Mouse (Mus musculus) liver, embryonic 16.5 days (tissue): Measurements from ENCODE around the gene Ryr2. TPM values are rescaled to one million over a fixed set of nuclear protein-coding genes. Genes with fewer than 3 reads are reported as not detected.
"Not testable (repeated sequence)": the region's sequence is repeated elsewhere in the genome, so short reads cannot be mapped to it uniquely, and the experiment has no call there.

Experiments used
- ATAC-seq: fragments of 200-750 bp; cut with Nextera tagmentation; 2 replicates; pipeline ENCODE4 v1.8.0; 2017; ENCODE audit warnings: low read depth, mild to moderate bottlenecking, moderate number of reproducible peaks, moderate library complexity
- H3K27ac ChIP-seq: fragments of 300-500 bp; sonication (generic); 2 replicates; pipeline ENCODE4 v1.5.1; 2014; ENCODE audit warnings: mild to moderate bottlenecking, low read length
- H3K27me3 ChIP-seq: fragments of 300-500 bp; sonication (generic); 2 replicates; pipeline ENCODE4 v1.6.1; 2014; ENCODE audit warnings: low read depth, low read length, mixed read lengths; ENCODE audit not compliant: control insufficient read depth, insufficient read depth
- H3K36me3 ChIP-seq: fragments of 300-500 bp; sonication (generic); 2 replicates; pipeline ENCODE4 v1.6.1; 2014; ENCODE audit warnings: mild to moderate bottlenecking; ENCODE audit not compliant: control insufficient read depth, insufficient read depth
- H3K4me1 ChIP-seq: fragments of 300-500 bp; sonication (generic); 2 replicates; pipeline ENCODE4 v1.6.1; 2014; ENCODE audit warnings: low read depth, low read length, mixed read lengths; ENCODE audit not compliant: control insufficient read depth
- H3K4me2 ChIP-seq: fragments of 300-500 bp; sonication (generic); 2 replicates; pipeline ENCODE4 v1.6.1; 2014; ENCODE audit warnings: low read depth, low read length, mixed read lengths
- H3K4me3 ChIP-seq: fragments of 300-500 bp; sonication (generic); 2 replicates; pipeline ENCODE4 v1.5.1; 2014; ENCODE audit warnings: low read depth, mild to moderate bottlenecking, low read length
- H3K9ac ChIP-seq: fragments of 300-500 bp; sonication (generic); 2 replicates; pipeline ENCODE4 v1.6.1; 2014; ENCODE audit warnings: low read depth, low read length
- H3K9me3 ChIP-seq: fragments of 300-500 bp; sonication (generic); replicated peaks from 2 replicates; pipeline ENCODE4 v1.6.1; 2016; ENCODE audit warnings: low read length; ENCODE audit not compliant: control insufficient read depth
- WGBS: fragments of 180-500 bp; shearing (Covaris S2); extraction: QIAGEN DNeasy Blood & Tissue Kit; methylation state at CpG from one replicate; pipeline ENCODE4 v1.1.7; 2014; ENCODE audit not compliant: insufficient replicate concordance; 5-methylcytosine and 5-hydroxymethylcytosine counted together
- polyA plus RNA-seq: library from polyadenylated mRNA; unstranded; fragments of >200 nt; fragmentation: Nextera tagmentation; extraction: Ambion mirVana; gene quantifications from 2 replicates; pipeline ENCODE4 v1.2.1, GENCODE M21; 2015

Gene Ryr2
- polyA plus RNA-seq, 1 experiment from 2014 or later = 0.24 TPM

DNA sequence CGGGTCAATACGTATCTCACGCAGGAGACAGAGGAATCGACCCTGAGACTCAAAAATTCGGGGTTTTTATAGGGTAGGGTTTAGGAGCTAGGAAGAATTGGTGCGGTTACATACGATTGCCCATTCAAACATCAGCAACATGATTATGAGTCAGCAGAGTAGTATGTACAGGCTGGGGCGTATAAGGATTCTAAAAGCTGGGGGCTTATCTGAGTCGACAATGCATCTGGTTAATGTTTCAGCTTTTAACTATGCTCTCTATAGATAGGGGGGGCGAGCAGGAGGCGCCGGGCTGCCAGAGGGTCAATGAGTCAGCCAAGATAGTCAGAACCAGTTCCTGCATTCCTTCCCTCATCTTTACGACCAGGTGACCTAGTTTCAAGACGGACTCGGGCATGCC lies 557.6 kb downstream of the Ryr2 start:
- not testable (repeated sequence) for H3K4me2 ChIP-seq, H3K27me3 ChIP-seq, H3K27ac ChIP-seq, H3K9me3 ChIP-seq, H3K36me3 ChIP-seq, H3K9ac ChIP-seq, H3K4me1 ChIP-seq, H3K4me3 ChIP-seq, ATAC-seq
- WGBS = 47% methylated on average over 15 of the region's 15 CpGs

DNA sequence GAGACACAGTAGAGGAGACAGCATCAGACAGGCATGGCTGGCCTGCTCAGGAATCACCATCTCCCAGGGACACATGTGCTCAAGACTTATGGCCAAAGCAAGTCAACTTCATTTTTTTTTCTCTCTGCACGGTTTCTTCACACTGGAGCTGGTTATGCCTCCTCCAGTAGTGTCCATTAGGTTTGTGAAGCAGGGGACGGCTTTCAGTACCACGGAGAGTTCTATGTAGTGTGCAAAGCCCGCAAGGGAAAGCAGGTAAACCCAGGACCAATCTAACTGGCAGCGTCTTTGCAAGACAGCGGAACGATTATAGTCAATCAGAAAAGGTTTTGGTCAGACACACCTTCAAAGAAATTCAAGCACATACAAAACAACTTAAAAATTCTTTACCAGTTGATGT lies 560.9 kb downstream of the Ryr2 start:
- ATAC-seq = no peak
- Histone ChIP-seq H3K27ac (no peak overlapping the region), H3K9me3 (no peaks in the 10 kb centered on the region), H3K36me3 (no peaks in the 10 kb centered on the region), H3K4me2 (no peak overlapping the region), H3K4me1 (no peaks in the 10 kb centered on the region), H3K27me3 (no peaks in the 10 kb centered on the region), H3K9ac (no peak overlapping the region), H3K4me3 (no peak overlapping the region)
- WGBS = 38% methylated on average over 7 of the region's 7 CpGs

DNA sequence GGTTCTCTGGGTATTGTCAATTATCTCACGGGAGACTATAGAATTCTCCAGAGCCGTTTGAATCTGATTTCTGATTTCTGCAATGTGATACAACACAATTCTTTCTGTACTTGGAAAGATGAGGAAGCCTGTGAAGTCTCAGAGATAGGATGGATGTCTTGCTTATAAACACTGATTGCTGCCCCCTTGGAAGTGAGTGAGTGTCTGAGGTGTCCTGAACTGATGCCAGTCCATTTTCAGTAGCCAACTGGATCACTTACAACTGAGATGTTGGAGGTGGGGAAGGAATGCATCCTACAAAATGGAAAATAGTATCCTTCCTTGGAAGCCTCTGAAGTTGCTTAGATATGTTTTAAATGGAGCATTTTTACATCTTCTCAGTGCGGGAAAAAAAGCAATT lies 564.2 kb downstream of the Ryr2 start:
- Histone ChIP-seq H3K9me3 (no peaks in the 10 kb centered on the region), H3K4me1 (no peaks in the 10 kb centered on the region), H3K27ac (no peak overlapping the region), H3K9ac (no peak overlapping the region), H3K36me3 (no peaks in the 10 kb centered on the region), H3K4me3 (no peak overlapping the region), H3K4me2 (no peak overlapping the region), H3K27me3 (no peaks in the 10 kb centered on the region)
- WGBS = 63% methylated on average over 3 of the region's 3 CpGs
- no peak for ATAC-seq

DNA sequence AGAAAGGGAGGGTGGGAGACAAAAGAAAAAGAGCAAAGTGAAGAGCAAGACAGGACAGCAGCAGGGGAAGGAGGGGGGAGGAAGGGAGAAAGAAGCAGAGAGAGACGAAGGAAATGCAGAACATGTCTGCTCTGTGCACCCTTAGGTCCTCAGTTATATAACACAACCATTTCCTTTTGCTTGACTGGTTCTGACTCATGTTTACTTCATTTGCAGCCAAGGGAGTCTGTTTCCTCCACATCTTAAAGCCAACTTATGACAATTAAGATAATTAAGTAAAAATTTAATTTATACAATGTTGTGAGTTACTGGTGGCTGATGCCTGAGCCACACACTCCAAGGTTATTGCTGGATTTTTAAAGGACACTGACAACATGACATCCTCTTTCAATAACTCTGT lies 569.9 kb downstream of the Ryr2 start:
- no peaks in the 10 kb centered on the region for H3K36me3 ChIP-seq
- no peak overlapping the region for H3K4me2 ChIP-seq
- H3K9me3 ChIP-seq = no peaks in the 10 kb centered on the region
- H3K27ac ChIP-seq = no peak overlapping the region
- ATAC-seq = no peak
- no peaks in the 10 kb centered on the region for H3K4me1 ChIP-seq
- H3K9ac ChIP-seq = no peak overlapping the region
- H3K27me3 ChIP-seq = no peaks in the 10 kb centered on the region
- H3K4me3 ChIP-seq = no peak overlapping the region
- WGBS = 33% methylated on average over 1 of the region's 1 CpGs

DNA sequence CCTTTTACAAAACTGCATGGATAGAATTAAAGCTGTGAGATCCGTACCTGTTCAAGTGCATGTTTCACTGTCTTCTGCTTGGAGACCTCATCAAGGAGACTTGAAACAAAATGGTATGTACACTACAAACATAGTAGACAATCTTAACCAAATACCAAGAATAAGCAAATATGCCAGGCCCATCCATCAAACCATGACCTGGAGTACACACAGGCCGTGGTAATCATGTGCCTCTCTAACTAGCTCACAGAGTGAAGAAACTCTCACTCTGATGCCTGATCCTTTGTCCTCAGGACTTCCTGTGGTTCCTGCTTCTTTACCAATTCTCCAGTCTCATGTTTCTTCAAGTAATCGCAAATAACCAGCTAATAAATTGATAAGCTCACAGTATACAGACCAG lies 570.9 kb downstream of the Ryr2 start:
- Histone ChIP-seq H3K9ac (no peak overlapping the region), H3K4me1 (no peaks in the 10 kb centered on the region), H3K36me3 (no peaks in the 10 kb centered on the region), H3K27ac (no peak overlapping the region), H3K9me3 (no peaks in the 10 kb centered on the region), H3K4me2 (no peak overlapping the region), H3K4me3 (no peak overlapping the region), H3K27me3 (no peaks in the 10 kb centered on the region)
- ATAC-seq = no peak
- WGBS = 42% methylated on average over 3 of the region's 3 CpGs

DNA sequence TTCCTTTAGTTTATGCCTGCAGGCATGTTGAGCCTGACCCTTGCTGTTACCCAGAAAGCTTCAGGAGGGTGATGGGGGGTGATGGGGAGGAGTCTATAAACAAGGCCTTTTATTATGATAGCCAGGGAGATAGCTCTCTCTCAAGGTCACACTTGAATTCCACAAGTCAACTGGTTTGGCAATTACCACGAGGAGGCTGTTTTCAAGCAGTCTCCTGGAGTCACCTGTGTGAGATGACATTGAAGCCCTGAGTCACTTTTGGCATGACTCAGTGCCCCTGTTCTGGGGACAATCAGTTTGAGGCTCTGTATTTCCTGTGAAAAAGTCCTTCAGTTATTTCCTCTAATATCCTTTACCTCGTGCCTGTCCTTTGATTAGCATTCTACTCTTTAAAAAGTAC lies 573.5 kb downstream of the Ryr2 start:
- Histone ChIP-seq H3K27ac (no peak overlapping the region), H3K36me3 (no peaks in the 10 kb centered on the region), H3K9ac (no peak overlapping the region), H3K4me3 (no peak overlapping the region), H3K4me2 (no peak overlapping the region), H3K27me3 (no peaks in the 10 kb centered on the region), H3K4me1 (no peaks in the 10 kb centered on the region), H3K9me3 (no peaks in the 10 kb centered on the region)
- no peak for ATAC-seq
- WGBS = 16% methylated on average over 2 of the region's 2 CpGs

DNA sequence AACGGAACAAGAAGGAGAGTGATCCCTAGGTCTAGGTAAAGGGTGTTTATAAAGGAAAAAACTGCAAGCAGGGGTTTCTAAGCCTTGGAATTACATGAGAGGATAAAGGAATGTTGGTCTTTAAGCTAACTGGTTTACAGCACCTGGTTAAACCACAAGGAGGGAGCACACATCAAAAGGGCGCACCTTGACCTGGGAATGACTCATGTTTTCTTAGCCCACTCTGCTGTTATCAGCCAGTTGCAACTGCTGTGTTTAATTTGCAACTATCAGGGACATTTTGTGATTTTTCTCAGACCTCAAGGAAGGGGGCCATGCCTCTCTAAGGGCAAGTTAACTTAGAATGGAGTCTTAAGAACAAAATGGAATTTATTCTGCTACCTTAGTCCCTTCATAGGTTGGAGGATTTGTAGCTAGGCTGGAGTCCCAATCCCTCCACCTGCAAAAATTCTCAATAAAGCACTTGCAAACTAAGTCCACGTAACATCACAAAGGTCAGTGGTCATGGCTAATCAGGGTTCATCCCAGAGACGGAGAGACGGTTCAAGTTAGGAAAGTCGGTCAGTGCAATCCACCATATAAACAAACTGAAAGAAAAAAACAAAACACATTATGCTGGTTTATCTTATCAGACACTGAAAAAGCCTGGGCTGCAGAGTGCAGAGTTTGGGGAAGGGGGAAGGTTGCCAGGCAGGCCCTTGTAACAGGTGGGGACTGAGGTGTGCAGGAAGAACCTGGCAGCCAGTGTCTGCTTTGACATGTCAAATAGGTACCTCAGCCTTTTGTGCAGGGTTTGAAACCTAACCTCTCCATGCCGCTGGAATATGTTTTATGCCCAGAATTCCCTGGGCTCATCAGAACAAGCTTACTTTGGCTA lies 574.5 kb downstream of the Ryr2 start:
- no peaks in the 10 kb centered on the region for H3K9me3 ChIP-seq
- 63% methylated on average over 7 of the region's 7 CpGs for WGBS
- H3K4me2 ChIP-seq = no peak overlapping the region
- ATAC-seq = no peak
- no peaks in the 10 kb centered on the region for H3K4me1 ChIP-seq
- no peak overlapping the region for H3K9ac ChIP-seq
- H3K27ac ChIP-seq = no peak overlapping the region
- no peak overlapping the region for H3K4me3 ChIP-seq
- no peaks in the 10 kb centered on the region for H3K27me3 ChIP-seq
- H3K36me3 ChIP-seq = no peaks in the 10 kb centered on the region

DNA sequence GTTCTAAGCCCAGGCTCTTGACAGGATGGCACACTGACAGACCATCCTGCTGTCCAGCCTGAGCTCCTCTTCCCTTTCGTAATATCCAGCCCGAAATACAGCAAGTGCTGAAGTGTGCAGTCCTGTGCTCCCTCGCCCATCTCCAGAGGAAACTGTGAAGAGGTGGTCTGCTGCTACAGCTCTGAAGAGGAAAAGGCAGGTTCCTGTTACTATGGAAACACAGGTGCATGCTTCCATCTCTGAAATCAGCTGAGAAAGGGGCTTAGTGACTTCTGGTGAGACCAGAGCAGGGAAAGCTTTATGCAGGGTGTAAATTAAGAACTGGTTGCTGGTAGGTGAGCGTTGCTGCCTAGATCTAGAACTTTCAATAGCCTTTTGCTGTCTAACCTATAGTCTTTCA lies 583.1 kb downstream of the Ryr2 start:
- Histone ChIP-seq H3K27ac (no peak overlapping the region), H3K27me3 (no peaks in the 10 kb centered on the region), H3K4me1 (no peaks in the 10 kb centered on the region), H3K9me3 (no peaks in the 10 kb centered on the region), H3K4me3 (no peak overlapping the region), H3K9ac (no peak overlapping the region), H3K36me3 (no peaks in the 10 kb centered on the region), H3K4me2 (no peak overlapping the region)
- no peak for ATAC-seq
- 62% methylated on average over 4 of the region's 4 CpGs for WGBS

DNA sequence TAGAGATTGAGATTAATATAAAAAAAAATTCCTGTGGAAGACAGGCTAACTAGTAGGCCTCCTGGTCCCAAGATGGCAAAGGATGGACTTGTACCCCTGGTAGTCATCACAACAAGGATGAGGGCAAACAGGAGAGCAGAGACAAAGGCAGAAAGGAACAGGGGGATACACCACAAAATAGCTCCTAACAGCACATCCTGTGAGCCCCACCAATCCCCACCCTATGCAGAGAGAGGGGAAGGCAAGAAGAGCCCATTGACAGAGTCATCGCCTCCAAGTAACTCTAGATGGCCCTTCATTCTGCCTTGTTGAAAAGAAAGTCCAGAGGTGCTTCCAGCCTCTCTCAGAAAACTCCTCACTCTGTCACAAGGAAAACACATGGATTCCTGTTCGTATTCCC lies 586.0 kb downstream of the Ryr2 start:
- WGBS = 48% methylated on average over 2 of the region's 2 CpGs
- no peak for ATAC-seq

More for the DNA sequence above, 586.0 kb downstream of the Ryr2 start:
- H3K9ac ChIP-seq = no peak overlapping the region
- no peak overlapping the region for H3K4me3 ChIP-seq
- no peaks in the 10 kb centered on the region for H3K9me3 ChIP-seq
- no peak overlapping the region for H3K27ac ChIP-seq
- H3K4me1 ChIP-seq = no peaks in the 10 kb centered on the region
- no peaks in the 10 kb centered on the region for H3K36me3 ChIP-seq
- H3K27me3 ChIP-seq = no peaks in the 10 kb centered on the region
- H3K4me2 ChIP-seq = no peak overlapping the region
